Mouse (Mus musculus): ENCODE measurements around the gene 4930435E12Rik. TPM values are rescaled to one million over a fixed set of nuclear protein-coding genes. Genes with fewer than 3 reads are reported as not detected.

The 4930435E12Rik gene
- total and polyA plus RNA-seq, 3 experiments: not detected

DNA sequence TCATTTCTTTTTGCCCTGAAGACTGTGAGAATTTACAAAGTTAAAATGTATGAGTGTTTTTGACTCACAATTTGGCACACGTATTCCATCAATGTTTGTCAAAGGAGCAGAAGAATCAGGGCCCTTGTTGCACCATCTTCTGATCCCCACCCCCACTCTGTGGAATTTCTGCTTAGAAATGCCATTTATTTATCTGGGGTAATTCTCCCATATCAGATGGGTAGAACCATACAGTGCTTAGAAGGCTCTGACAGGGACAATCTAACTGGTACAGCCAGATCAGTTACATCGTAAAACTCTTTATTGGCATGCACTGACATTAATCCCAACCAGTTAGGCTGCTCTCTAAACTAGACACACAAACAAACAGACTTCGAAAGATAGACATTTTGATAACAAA lies 38.6 kb downstream of the 4930435E12Rik start:
- no peaks in the 10 kb centered on the region for H3K9me3 ChIP-seq (replicated peaks; ENCODE audit: insufficient read depth, low read length)
- no peak for DNase-seq (ENCODE audit: low read depth, low spot score)
- no peaks in the 10 kb centered on the region for H3K27me3 ChIP-seq (ENCODE audit: control insufficient read depth in 1 of 2, insufficient read depth in 2 of 2, low read length in 2 of 2)
- no peak overlapping the region for H3K9ac ChIP-seq (ENCODE audit: control insufficient read depth, low read depth, low read length, poor library complexity, severe bottlenecking)
- H3K36me3 ChIP-seq (ENCODE audit: control insufficient read depth in 1 of 2, insufficient read depth in 2 of 2, low read length in 2 of 2): no peaks in the 10 kb centered on the region
- H3K27ac ChIP-seq (ENCODE audit: control insufficient read depth, low read depth, low read length): no peak overlapping the region
- no peaks in the 10 kb centered on the region for H3K79me2 ChIP-seq (ENCODE audit: control insufficient read depth, insufficient read depth, low read length, poor library complexity)
- no peak overlapping the region for H3K4me3 ChIP-seq (ENCODE audit: control insufficient read depth in 1 of 2, insufficient read depth in 1 of 2, low read depth in 2 of 2, low read length in 2 of 2)
- TF ChIP-seq USF1 (IDR thresholded peaks at IDR 0.05; ENCODE audit: low read depth, low read length): no peak
- TF ChIP-seq MXI1 (IDR thresholded peaks at IDR 0.05; ENCODE audit: low read depth, low read length): no peak
- TF ChIP-seq CHD2 (IDR thresholded peaks at IDR 0.05; ENCODE audit: low read length): no peak
- TF ChIP-seq ZKSCAN1 (IDR thresholded peaks at IDR 0.05; ENCODE audit: low read depth, low read length): no peak
- no peak for TF ChIP-seq POLR2A (IDR thresholded peaks at IDR 0.05; ENCODE audit: control insufficient read depth in 1 of 2, insufficient read depth in 1 of 2, low read depth in 1 of 2, low read length in 2 of 2, poor library complexity in 1 of 2)
- no peak for TF ChIP-seq SMC3 (IDR thresholded peaks at IDR 0.05; ENCODE audit: low read depth, low read length)
- TF ChIP-seq ZC3H11A (IDR thresholded peaks at IDR 0.05; ENCODE audit: low read depth, low read length): no peak
- no peak for TF ChIP-seq KAT2A (conservative IDR thresholded peaks at IDR 0.05; ENCODE audit: low read depth, low read length)
- TF ChIP-seq BHLHE40 (IDR thresholded peaks at IDR 0.05; ENCODE audit: borderline replicate concordance, low read depth, low read length): no peak
- no peak for TF ChIP-seq ZMIZ1 (IDR thresholded peaks at IDR 0.05; ENCODE audit: low read depth, low read length)
- TF ChIP-seq NRF1 (IDR thresholded peaks at IDR 0.05; ENCODE audit: insufficient read depth, low read depth, low read length, poor library complexity, severe bottlenecking): no peak
- no peak for TF ChIP-seq POLR2AphosphoS5 (IDR thresholded peaks at IDR 0.05; ENCODE audit: borderline replicate concordance, low read depth, low read length)
- TF ChIP-seq JUND (IDR thresholded peaks at IDR 0.05; ENCODE audit: low read depth, low read length): no peak
- no peak for TF ChIP-seq GATA1 (IDR thresholded peaks at IDR 0.05; ENCODE audit: low read depth, low read length)
- no peak for TF ChIP-seq UBTF (IDR thresholded peaks at IDR 0.05; ENCODE audit: borderline replicate concordance, insufficient read depth, low read depth, low read length)
- no peak for TF ChIP-seq MYC (IDR thresholded peaks at IDR 0.05; ENCODE audit: low read depth, low read length)
- TF ChIP-seq MYB (IDR thresholded peaks at IDR 0.05; ENCODE audit: low read depth, low read length): no peak
- TF ChIP-seq MAZ (IDR thresholded peaks at IDR 0.05; ENCODE audit: low read depth, low read length): no peak
- H3K4me1 ChIP-seq (ENCODE audit: control insufficient read depth in 1 of 2, insufficient read depth in 2 of 2, low read length in 2 of 2): no peaks in the 10 kb centered on the region

DNA sequence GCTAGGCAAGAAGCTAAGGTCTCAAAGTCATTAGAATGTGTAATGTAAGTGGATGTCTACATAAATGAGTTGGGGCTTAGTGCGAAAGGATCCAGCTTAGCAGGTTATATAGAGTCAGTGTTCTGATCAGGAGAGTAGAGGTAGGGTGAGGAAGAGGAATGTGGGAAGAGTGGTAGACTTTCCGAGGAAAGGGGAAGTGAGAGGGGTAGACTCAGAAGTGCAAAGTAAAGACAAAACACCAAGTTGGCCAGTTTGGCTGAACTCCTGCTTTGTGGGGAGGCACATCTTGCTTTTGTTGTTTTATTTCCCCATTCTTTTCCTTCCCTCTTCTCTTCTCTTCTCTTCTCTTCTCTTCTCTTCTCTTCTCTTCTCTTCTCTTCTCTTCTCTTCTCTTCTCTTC lies 39.5 kb downstream of the 4930435E12Rik start:
- no peak for TF ChIP-seq RAD21 (IDR thresholded peaks at IDR 0.05; ENCODE audit: low read depth, low read length)
- TF ChIP-seq GABPA (IDR thresholded peaks at IDR 0.05; ENCODE audit: low read depth, low read length): no peak
- no peak for TF ChIP-seq USF1 (IDR thresholded peaks at IDR 0.05; ENCODE audit: low read depth, low read length)
- TF ChIP-seq ZKSCAN1 (IDR thresholded peaks at IDR 0.05; ENCODE audit: low read depth, low read length): no peak
- H3K9ac ChIP-seq (ENCODE audit: control insufficient read depth, low read depth, low read length, poor library complexity, severe bottlenecking): no peak overlapping the region
- H3K36me3 ChIP-seq (ENCODE audit: control insufficient read depth in 1 of 2, insufficient read depth in 2 of 2, low read length in 2 of 2): no peaks in the 10 kb centered on the region
- H3K9me3 ChIP-seq (replicated peaks; ENCODE audit: insufficient read depth, low read length): no peaks in the 10 kb centered on the region
- no peak overlapping the region for H3K27ac ChIP-seq (ENCODE audit: control insufficient read depth, low read depth, low read length)
- H3K79me2 ChIP-seq (ENCODE audit: control insufficient read depth, insufficient read depth, low read length, poor library complexity): no peaks in the 10 kb centered on the region
- H3K4me1 ChIP-seq (ENCODE audit: control insufficient read depth in 1 of 2, insufficient read depth in 2 of 2, low read length in 2 of 2): no peaks in the 10 kb centered on the region
- no peak for DNase-seq (ENCODE audit: low read depth, low spot score)
- H3K27me3 ChIP-seq (ENCODE audit: control insufficient read depth in 1 of 2, insufficient read depth in 2 of 2, low read length in 2 of 2): no peaks in the 10 kb centered on the region
- H3K4me3 ChIP-seq (ENCODE audit: control insufficient read depth in 1 of 2, insufficient read depth in 1 of 2, low read depth in 2 of 2, low read length in 2 of 2): no peak overlapping the region

Data from MEL (cell line).